ENCODE assay signal across 9 mouse cellular contexts in genomic region chr12:111853011-111853436, GRCm38 (mm10). TPM values are rescaled to one million over a fixed set of nuclear protein-coding genes. Genes with fewer than 3 reads are reported as not detected.
DNase-seq lines count a peak whose midpoint lies in the region; ATAC-seq lines count a peak whose summit lies in the region.
"Had no signal": no experiment of that assay in that cellular context is flagged by ENCODE, and none has a peak within 500 bp of the region (broad histone marks: within the 10 kb centered on the region; RNA-seq: fewer than 3 reads in every experiment).

No protein-coding gene starts in this region.

- H3K27ac ChIP-seq in heart, embryonic 16.5 days (ENCODE audit: low read length), result no peak overlapping the region
- H3K27ac ChIP-seq: macrophage had no signal

- H3K4me1 ChIP-seq in heart, embryonic 16.5 days (ENCODE audit: control insufficient read depth, insufficient read depth, low read length), result peaks cover 11% of the 10 kb centered on the region

- H3K4me3 ChIP-seq in heart, embryonic 16.5 days (ENCODE audit: low read length), result no peak overlapping the region

- no peak overlapping the region for H3K9ac ChIP-seq in heart, embryonic 16.5 days (ENCODE audit: low read length)

- 50% methylated on average over 10 of the region's 10 CpGs for WGBS in heart, embryonic 16.5 days

- intact Hi-C loops in left cerebral cortex, postnatal 14 days (cut with DNase I), result no loop called here

- peak; percentile 59; the same call in 1 of the 2 replicates for ATAC-seq in heart, embryonic 16.5 days (replicated peaks; ENCODE audit: extremely low read depth, insufficient read depth, low FRiP score)
- ATAC-seq in megakaryocyte progenitor cell, adult 5-6 weeks (replicated peaks; ENCODE audit: poor library complexity), result peak; percentile 80

- H3K36me3 ChIP-seq in heart, embryonic 16.5 days (ENCODE audit: control insufficient read depth, insufficient read depth), result peaks cover 5% of the 10 kb centered on the region; the same call in 1 of the 2 replicates

- H3K9me3 ChIP-seq in heart, embryonic 16.5 days (replicated peaks; ENCODE audit: control insufficient read depth, low read length), result no peaks in the 10 kb centered on the region

- H3K4me2 ChIP-seq in heart, embryonic 16.5 days (ENCODE audit: low read depth, low read length), result no peak overlapping the region

- DNase-seq in embryo, embryonic 10.5 days (ENCODE audit: low spot score), result peak; percentile 12
- no peak for DNase-seq in embryo, embryonic 10 days (ENCODE audit: low spot score)
- peak; percentile 85 for DNase-seq in adrenal gland, adult 2 months
- DNase-seq in cerebellum, adult 18-20 months, result no peak
- no peak for DNase-seq in cerebellum, adult 9-11 months
- no peak for DNase-seq in left cerebral cortex, postnatal 14 days (ENCODE audit: low spot score in 2 of 2)

- H3K27me3 ChIP-seq in heart, embryonic 16.5 days (ENCODE audit: control insufficient read depth, insufficient read depth, low read length), result no peaks in the 10 kb centered on the region

RNA-seq across cellular contexts. Expression of gene Zfyve21, which starts 39.1 kb away (rescaled TPM):
- total RNA-seq in adrenal gland, adult 2 months (2021), result 100 to 1,000 TPM in 1 of 2 experiments, 10 to 100 TPM in 1; 63.4 to 125 TPM
- 124 and 125 TPM in 2 replicates for polyA plus RNA-seq in adrenal gland, adult 2 months (2012; rRNA removed)
- 111 and 124 TPM in 2 replicates for polyA plus RNA-seq in heart, embryonic 16.5 days (2015; fragmentation: Nextera tagmentation; extraction: Ambion mirVana)
- 7.5 and 8.7 TPM in 2 replicates for total RNA-seq in megakaryocyte progenitor cell, adult 5-6 weeks (2015)
- 7.5 and 9.6 TPM in 2 replicates for total RNA-seq in megakaryocyte progenitor cell, adult 5-6 weeks (2017)
- 10 to 100 TPM; 19.8 TPM for total RNA-seq in left cerebral cortex, postnatal 14 days (2021)

RNA-seq across cellular contexts. Expression of gene Xrcc3, which starts 39.4 kb away (rescaled TPM):
- total RNA-seq in adrenal gland, adult 2 months (2021), result 10 to 100 TPM in 1 of 2 experiments, 1 to 10 TPM in 1; 8.8 to 17.8 TPM
- polyA plus RNA-seq in adrenal gland, adult 2 months (2012; rRNA removed), result 19.7 and 22.5 TPM in 2 replicates
- 5.6 and 6.7 TPM in 2 replicates for polyA plus RNA-seq in heart, embryonic 16.5 days (2015; fragmentation: Nextera tagmentation; extraction: Ambion mirVana)
- 8.8 and 14.8 TPM in 2 replicates for total RNA-seq in megakaryocyte progenitor cell, adult 5-6 weeks (2015)
- total RNA-seq in megakaryocyte progenitor cell, adult 5-6 weeks (2017), result 8.2 and 15.1 TPM in 2 replicates
- total RNA-seq in left cerebral cortex, postnatal 14 days (2021), result 1 to 10 TPM; 3.7 to 4.7 TPM

RNA-seq across cellular contexts. Expression of gene Ppp1r13b, which starts 54.9 kb away (rescaled TPM):
- total RNA-seq in adrenal gland, adult 2 months (2021), result 10 to 100 TPM; 13.8 to 15.9 TPM
- polyA plus RNA-seq in adrenal gland, adult 2 months (2012; rRNA removed), result 5.9 and 6.6 TPM in 2 replicates
- polyA plus RNA-seq in heart, embryonic 16.5 days (2015; fragmentation: Nextera tagmentation; extraction: Ambion mirVana), result 11.2 and 13.6 TPM in 2 replicates
- 5.4 and 9.3 TPM in 2 replicates for total RNA-seq in megakaryocyte progenitor cell, adult 5-6 weeks (2015)
- total RNA-seq in megakaryocyte progenitor cell, adult 5-6 weeks (2017), result 3.7 and 7.5 TPM in 2 replicates
- total RNA-seq in left cerebral cortex, postnatal 14 days (2021), result 10 to 100 TPM; 61.2 to 64.4 TPM

Comparison
In these comparisons a context has a peak if more than half of its experiments do, and no peak if none do; other contexts are left out.
1. DNase-seq: peak in embryo, embryonic 10.5 days (single experiment) and adrenal gland, adult 2 months (single experiment); none in embryo, embryonic 10 days (single experiment), cerebellum, adult 18-20 months (0 of 2), cerebellum, adult 9-11 months (single experiment) and left cerebral cortex, postnatal 14 days (0 of 2).